Mouse (Mus musculus) adrenal gland, postnatal 10 days (tissue): ENCODE measurements at regions not wholly inside any gene's neighbourhood (a gene's known extent, or its start where the extent isn't known, plus 50 kb on each side); places are given as distances from the start of the nearest gene placed in this dataset.

Experiments used
- DNase-seq: peaks from one replicate; pipeline ENCODE4 v3.0.0; 2021; ENCODE audit warnings: mixed read lengths

- no peak for DNase-seq
Measured at GRCm38 (mm10) chr11:24391385-24391784, 313.5 kb downstream of the Bcl11a start.

- DNase-seq, result no peak
Measured at GRCm38 (mm10) chr11:24395478-24395877, 317.6 kb downstream of the Bcl11a start.

GRCm38 (mm10) chr11:24396911-24397310 lies 319.1 kb downstream of the Bcl11a start:
- DNase-seq, result no peak

GRCm38 (mm10) chr11:24397710-24398109 lies 319.9 kb downstream of the Bcl11a start:
- DNase-seq, result no peak

- DNase-seq, result no peak
Measured at GRCm38 (mm10) chr11:24401151-24401550, 323.3 kb downstream of the Bcl11a start.

- no peak for DNase-seq
Measured at GRCm38 (mm10) chr11:24402127-24402526, 324.3 kb downstream of the Bcl11a start.

GRCm38 (mm10) chr11:24414804-24415203 lies 336.9 kb downstream of the Bcl11a start:
- no peak for DNase-seq

- no peak for DNase-seq
Measured at GRCm38 (mm10) chr11:24422066-24422775, 344.4 kb downstream of the Bcl11a start.

GRCm38 (mm10) chr11:24423278-24423677 lies 345.4 kb downstream of the Bcl11a start:
- DNase-seq, result no peak

- DNase-seq, result no peak
Measured at GRCm38 (mm10) chr11:24426995-24427883, 349.4 kb downstream of the Bcl11a start.

GRCm38 (mm10) chr11:24448608-24449007 lies 370.8 kb downstream of the Bcl11a start:
- DNase-seq, result no peak

- DNase-seq, result no peak
Measured at GRCm38 (mm10) chr11:24452267-24452666, 374.4 kb downstream of the Bcl11a start.

GRCm38 (mm10) chr11:24464642-24465041 lies 386.8 kb downstream of the Bcl11a start:
- no peak for DNase-seq

- DNase-seq, result no peak
Measured at GRCm38 (mm10) chr11:24467458-24467857, 389.6 kb downstream of the Bcl11a start.

- no peak for DNase-seq
Measured at GRCm38 (mm10) chr11:24470469-24470868, 392.6 kb downstream of the Bcl11a start.

GRCm38 (mm10) chr11:24472617-24473367 lies 394.9 kb downstream of the Bcl11a start:
- no peak for DNase-seq

- no peak for DNase-seq
Measured at GRCm38 (mm10) chr11:24473368-24474010, 395.6 kb downstream of the Bcl11a start.

GRCm38 (mm10) chr11:24502722-24503424 lies 425.0 kb downstream of the Bcl11a start:
- DNase-seq, result no peak

- DNase-seq, result no peak
Measured at GRCm38 (mm10) chr11:24515568-24515967, 437.7 kb downstream of the Bcl11a start.

- DNase-seq, result no peak
Measured at GRCm38 (mm10) chr11:24535462-24535861, 457.6 kb downstream of the Bcl11a start.

- DNase-seq, result no peak
Measured at GRCm38 (mm10) chr11:24537721-24538120, 459.9 kb downstream of the Bcl11a start.

- peak; percentile 4 for DNase-seq
Measured at GRCm38 (mm10) chr11:24569655-24570054, 491.8 kb downstream of the Bcl11a start.
